Mouse (Mus musculus) intestine, embryonic 16.5 days (tissue): ENCODE results near the gene Cacna1s. TPM values are rescaled to one million over a fixed set of nuclear protein-coding genes. Genes with fewer than 3 reads are reported as not detected.

ENCODE experiments used
- ATAC-seq: fragments of 200-750 bp; cut with Nextera tagmentation; 2 replicates; pipeline ENCODE4 v1.8.0; 2017; ENCODE audit warnings: moderate TSS enrichment, moderate library complexity
- H3K27ac ChIP-seq: fragments of 300-500 bp; sonication (generic); 2 replicates; pipeline ENCODE4 v1.5.1; 2014; ENCODE audit warnings: mild to moderate bottlenecking, low read length
- H3K27me3 ChIP-seq: fragments of 300-500 bp; sonication (generic); replicated peaks from 2 replicates; pipeline ENCODE4 v1.6.1; 2014; ENCODE audit warnings: low read length, control low read depth, mixed read lengths; ENCODE audit not compliant: control insufficient read depth, insufficient read depth
- H3K36me3 ChIP-seq: fragments of 300-500 bp; sonication (generic); 2 replicates; pipeline ENCODE4 v1.6.1; 2014; ENCODE audit warnings: low read length, control low read depth; ENCODE audit not compliant: control insufficient read depth, insufficient read depth
- H3K4me1 ChIP-seq: fragments of 300-500 bp; sonication (generic); 2 replicates; pipeline ENCODE4 v1.6.1; 2014; ENCODE audit warnings: low read length, control low read depth, mixed read lengths; ENCODE audit not compliant: control insufficient read depth, insufficient read depth
- H3K4me2 ChIP-seq: fragments of 300-500 bp; sonication (generic); 2 replicates; pipeline ENCODE4 v1.6.1; 2014; ENCODE audit warnings: low read depth, low read length, control low read depth
- H3K4me3 ChIP-seq: fragments of 300-500 bp; sonication (generic); 2 replicates; pipeline ENCODE4 v1.5.1; 2014; ENCODE audit warnings: mild to moderate bottlenecking, low read length
- H3K9ac ChIP-seq: fragments of 300-500 bp; sonication (generic); 2 replicates; pipeline ENCODE4 v1.6.1; 2014; ENCODE audit warnings: low read depth, low read length
- H3K9me3 ChIP-seq: fragments of 300-500 bp; sonication (generic); 2 replicates; pipeline ENCODE4 v1.6.1; 2016; ENCODE audit warnings: low read length, control low read depth; ENCODE audit not compliant: control insufficient read depth
- WGBS: fragments of 180-500 bp; shearing (Covaris S2); extraction: QIAGEN DNeasy Blood & Tissue Kit; methylation state at CpG from one replicate; pipeline ENCODE4 v1.1.7; 2014; 5-methylcytosine and 5-hydroxymethylcytosine counted together
- polyA plus RNA-seq: library from polyadenylated mRNA; unstranded; fragments of >200 nt; fragmentation: Nextera tagmentation; extraction: Ambion mirVana; gene quantifications from 2 replicates; pipeline ENCODE4 v1.2.1, GENCODE M21; 2015

The Cacna1s gene
- polyA plus RNA-seq, 1 experiment from 2014 or later, result not detected

GRCm38 (mm10) chr1:136018390-136019189 lies 34.0 kb upstream of the Cacna1s start:
- Histone ChIP-seq H3K9me3 (no peaks in the 10 kb centered on the region), H3K4me3 (peak overlapping the region; percentile 83), H3K27ac (peak overlapping the region; percentile 73), H3K9ac (peak overlapping the region; percentile 88), H3K27me3 (no peaks in the 10 kb centered on the region), H3K4me2 (peak overlapping the region; percentile 95), H3K4me1 (peaks cover 14% of the 10 kb centered on the region), H3K36me3 (0 out of 2 replicates have a peak, but pooled peaks cover 3% of the 10 kb centered on the region)
- 3% methylated on average over 24 of the region's 24 CpGs for WGBS
- ATAC-seq, result peak; percentile 49

- Histone ChIP-seq H3K4me2 (no peak overlapping the region), H3K27me3 (no peaks in the 10 kb centered on the region), H3K4me3 (no peak overlapping the region), H3K27ac (no peak overlapping the region), H3K9ac (no peak overlapping the region), H3K36me3 (peaks cover 18% of the 10 kb centered on the region), H3K9me3 (no peaks in the 10 kb centered on the region), H3K4me1 (no peaks in the 10 kb centered on the region)
- 61% methylated on average over 7 of the region's 7 CpGs for WGBS
- no peak for ATAC-seq
These were observed 22.3 kb upstream of the Cacna1s start for GRCm38 (mm10) chr1:136030201-136030600.

- WGBS, result 72% methylated on average over 7 of the region's 8 CpGs
- Histone ChIP-seq H3K4me1 (no peaks in the 10 kb centered on the region), H3K9ac (no peak overlapping the region), H3K36me3 (peaks cover 18% of the 10 kb centered on the region), H3K27ac (no peak overlapping the region), H3K4me3 (no peak overlapping the region), H3K27me3 (no peaks in the 10 kb centered on the region), H3K4me2 (no peak overlapping the region), H3K9me3 (no peaks in the 10 kb centered on the region)
- no peak for ATAC-seq
These were observed 20.9 kb upstream of the Cacna1s start for GRCm38 (mm10) chr1:136031697-136032096.

GRCm38 (mm10) chr1:136032961-136033360 lies 19.6 kb upstream of the Cacna1s start:
- no peaks in the 10 kb centered on the region for H3K4me1 ChIP-seq
- no peak overlapping the region for H3K9ac ChIP-seq
- peaks cover 13% of the 10 kb centered on the region for H3K36me3 ChIP-seq
- no peak for ATAC-seq
- no peak overlapping the region for H3K27ac ChIP-seq
- H3K27me3 ChIP-seq, result no peaks in the 10 kb centered on the region
- H3K4me2 ChIP-seq, result no peak overlapping the region
- WGBS, result 64% methylated on average over 7 of the region's 7 CpGs
- H3K4me3 ChIP-seq, result no peak overlapping the region
- H3K9me3 ChIP-seq, result no peaks in the 10 kb centered on the region

GRCm38 (mm10) chr1:136038746-136039538 lies 13.6 kb upstream of the Cacna1s start:
- Histone ChIP-seq H3K36me3 (peaks cover 6% of the 10 kb centered on the region), H3K4me1 (peaks cover 7% of the 10 kb centered on the region; the same call in 1 of the 2 replicates), H3K27ac (no peak overlapping the region), H3K4me2 (no peak overlapping the region), H3K9ac (no peak overlapping the region), H3K9me3 (no peaks in the 10 kb centered on the region), H3K27me3 (no peaks in the 10 kb centered on the region; the same call in 1 of the 2 replicates), H3K4me3 (no peak overlapping the region)
- no peak for ATAC-seq
- WGBS, result 76% methylated on average over 5 of the region's 5 CpGs

GRCm38 (mm10) chr1:136040452-136040851 lies 12.1 kb upstream of the Cacna1s start:
- Histone ChIP-seq H3K4me1 (peaks cover 7% of the 10 kb centered on the region; the same call in 1 of the 2 replicates), H3K27me3 (no peaks in the 10 kb centered on the region; the same call in 1 of the 2 replicates), H3K4me2 (no peak overlapping the region), H3K36me3 (no peaks in the 10 kb centered on the region), H3K27ac (no peak overlapping the region), H3K9ac (no peak overlapping the region), H3K9me3 (no peaks in the 10 kb centered on the region), H3K4me3 (no peak overlapping the region)
- ATAC-seq, result no peak
- 18% methylated on average over 11 of the region's 11 CpGs for WGBS

GRCm38 (mm10) chr1:136040874-136041273 lies 11.7 kb upstream of the Cacna1s start:
- Histone ChIP-seq H3K4me2 (no peak overlapping the region), H3K9me3 (no peaks in the 10 kb centered on the region), H3K27ac (no peak overlapping the region), H3K27me3 (no peaks in the 10 kb centered on the region; the same call in 1 of the 2 replicates), H3K4me1 (peaks cover 7% of the 10 kb centered on the region; the same call in 1 of the 2 replicates), H3K9ac (no peak overlapping the region), H3K4me3 (no peak overlapping the region), H3K36me3 (no peaks in the 10 kb centered on the region)
- no peak for ATAC-seq
- WGBS, result 18% methylated on average over 4 of the region's 4 CpGs

- no peaks in the 10 kb centered on the region for H3K9me3 ChIP-seq
- no peak overlapping the region for H3K9ac ChIP-seq
- no peak overlapping the region for H3K27ac ChIP-seq
- H3K36me3 ChIP-seq, result no peaks in the 10 kb centered on the region
- no peak overlapping the region for H3K4me2 ChIP-seq
- H3K4me1 ChIP-seq, result peaks cover 7% of the 10 kb centered on the region
- WGBS, result 18% methylated on average over 4 of the region's 4 CpGs
- no peak overlapping the region for H3K4me3 ChIP-seq
- peaks cover 13% of the 10 kb centered on the region for H3K27me3 ChIP-seq
- no peak for ATAC-seq
These were observed 6.8 kb upstream of the Cacna1s start for GRCm38 (mm10) chr1:136045774-136046173.

- 8% methylated on average over 2 of the region's 2 CpGs for WGBS
- Histone ChIP-seq H3K27me3 (peaks cover 17% of the 10 kb centered on the region), H3K36me3 (no peaks in the 10 kb centered on the region), H3K4me2 (no peak overlapping the region), H3K27ac (no peak overlapping the region), H3K4me3 (no peak overlapping the region), H3K9me3 (no peaks in the 10 kb centered on the region), H3K9ac (no peak overlapping the region), H3K4me1 (peaks cover 6% of the 10 kb centered on the region; the same call in 1 of the 2 replicates)
- ATAC-seq, result no peak
These were observed 5.1 kb upstream of the Cacna1s start for GRCm38 (mm10) chr1:136047432-136047831.
